Mouse (Mus musculus) kidney, postnatal 25 days (tissue): Measurements from ENCODE around the gene Olfr345.

Experiments used
- DNase-seq, 2 experiments: peaks; one replicate each; pipeline ENCODE4 v3.0.0; 2021; ENCODE audit warnings: mixed read lengths in 2 of 2

Olfr345 gene

DNA sequence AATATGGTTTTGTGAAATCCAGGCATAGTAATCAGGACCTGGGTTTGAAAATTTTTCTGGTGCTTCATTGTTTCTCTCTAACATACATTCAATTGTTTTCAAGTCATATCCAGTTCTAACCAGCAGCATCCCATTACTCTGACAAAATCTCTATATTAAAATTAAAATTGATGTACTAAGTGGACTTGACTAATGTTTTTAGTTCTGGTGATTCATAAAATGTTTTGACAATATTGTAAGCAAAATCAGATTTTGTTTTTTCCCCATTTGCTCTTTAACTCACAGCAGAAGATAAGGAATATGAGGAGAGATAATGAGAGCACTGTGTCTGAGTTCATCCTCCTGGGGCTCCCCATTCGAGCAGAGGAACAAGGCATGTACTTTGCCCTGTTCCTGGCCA is at the start of gene Olfr345:
Gene Olfr345 (plus strand): TSS at position 301 of the 400 bp plus-strand sequence.
- DNase-seq, result no peak

DNA sequence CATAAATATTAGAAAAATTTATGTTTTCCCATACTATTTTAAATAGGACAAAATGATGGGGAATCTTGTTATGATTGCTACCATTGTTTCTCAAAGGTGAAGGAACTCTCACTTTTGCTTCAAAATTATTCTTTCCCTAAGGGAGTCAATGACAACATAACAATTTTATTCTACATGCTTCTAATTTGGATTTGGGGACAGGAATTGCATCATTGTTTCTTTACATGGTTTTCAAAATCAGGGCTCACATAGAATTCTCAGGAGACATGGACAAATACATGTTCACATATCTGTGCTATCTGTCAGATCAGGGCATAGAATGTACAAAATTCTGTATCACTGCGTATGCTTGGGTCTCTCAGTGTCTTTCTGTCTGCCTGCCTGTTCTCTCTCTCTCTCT is 45.6 kb downstream of the Olfr345 start, which contains the start of gene Olfr346:
Gene Olfr346 (plus strand): TSS at position 301 of the 400 bp plus-strand sequence.
- DNase-seq, result no peak
